In genomic region chr11:69758971-69759721, GRCm38 (mm10) we compare ENCODE assay signal across 8 mouse cellular contexts. TPM values are rescaled to one million over a fixed set of nuclear protein-coding genes. Genes with fewer than 3 reads are reported as not detected.
DNase-seq lines count a peak whose midpoint lies in the region; ATAC-seq lines count a peak whose summit lies in the region.

No protein-coding gene starts in this region.

- H3K27me3 ChIP-seq in intestine, embryonic 16.5 days (replicated peaks; ENCODE audit: control insufficient read depth, insufficient read depth, low read length): no peaks in the 10 kb centered on the region
- no peaks in the 10 kb centered on the region for H3K27me3 ChIP-seq in midbrain, embryonic 10.5 days (ENCODE audit: low read depth, poor library complexity, severe bottlenecking)

- peaks cover 31% of the 10 kb centered on the region for H3K4me1 ChIP-seq in intestine, embryonic 16.5 days (ENCODE audit: control insufficient read depth, insufficient read depth, low read length)
- H3K4me1 ChIP-seq in midbrain, embryonic 10.5 days: peaks cover 61% of the 10 kb centered on the region

- peak overlapping the region; percentile 58 for H3K4me3 ChIP-seq in intestine, embryonic 16.5 days (ENCODE audit: low read length)
- peak overlapping the region; percentile 74 for H3K4me3 ChIP-seq in midbrain, embryonic 10.5 days

- ATAC-seq in intestine, embryonic 16.5 days: peak; percentile 92

- under 1% methylated on average over 37 of the region's 37 CpGs for WGBS in intestine, embryonic 16.5 days
- under 1% methylated on average over 37 of the region's 37 CpGs for WGBS in midbrain, embryonic 10.5 days

- peak overlapping the region; percentile 74 for H3K4me2 ChIP-seq in intestine, embryonic 16.5 days (ENCODE audit: low read depth, low read length)

- peak overlapping the region; percentile 98 for H3K27ac ChIP-seq in intestine, embryonic 16.5 days (ENCODE audit: low read length)
- peak overlapping the region; percentile 97 for H3K27ac ChIP-seq in midbrain, embryonic 10.5 days (replicated peaks)

- peak overlapping the region; percentile 56 for H3K9ac ChIP-seq in intestine, embryonic 16.5 days (ENCODE audit: low read depth, low read length)

- peak; percentile 88 for DNase-seq in ovary, adult 18-20 months (ENCODE audit: low spot score)
- no peak for DNase-seq in ovary, postnatal 10 days (ENCODE audit: low spot score)
- DNase-seq in embryo, embryonic 9.5 days (ENCODE audit: extremely low spot score): peak; percentile 95
- peak; percentile 60 to 83 for DNase-seq in gastrocnemius, postnatal 4 days (ENCODE audit: low spot score in 2 of 2)
- DNase-seq in left cerebral cortex, postnatal 36 days (ENCODE audit: low spot score in 2 of 2): peak; percentile 85
- DNase-seq in midbrain, embryonic 10.5 days (ENCODE audit: low spot score): peak; percentile 94
- DNase-seq in spleen, postnatal 10 days (ENCODE audit: low spot score in 2 of 2): peak; percentile 85 to 87

- no peaks in the 10 kb centered on the region; the same call in 1 of the 2 replicates for H3K9me3 ChIP-seq in intestine, embryonic 16.5 days (ENCODE audit: control insufficient read depth, low read length)
- no peaks in the 10 kb centered on the region for H3K9me3 ChIP-seq in midbrain, embryonic 10.5 days (replicated peaks)

- intact Hi-C loops in left cerebral cortex, postnatal 36 days (cut with DNase I): loop anchor here (2.0 kb wide), 1 partner anchor 78 kb away; the partner anchor contains the start of gene Nlgn2

- H3K36me3 ChIP-seq in intestine, embryonic 16.5 days (ENCODE audit: control insufficient read depth, insufficient read depth, low read length): no peaks in the 10 kb centered on the region
- no peaks in the 10 kb centered on the region; the same call in 1 of the 2 replicates for H3K36me3 ChIP-seq in midbrain, embryonic 10.5 days

RNA-seq across cellular contexts. Expression of gene Polr2a, which starts 0.7 kb away (rescaled TPM):
- total RNA-seq in gastrocnemius, postnatal 4 days (2021): 10 to 100 TPM; 66.4 to 72.2 TPM
- polyA plus RNA-seq in intestine, embryonic 16.5 days (2015; fragmentation: Nextera tagmentation; extraction: Ambion mirVana): 14.8 and 16.8 TPM in 2 replicates
- total RNA-seq in left cerebral cortex, postnatal 36 days (2021): 10 to 100 TPM; 53.5 to 59.7 TPM
- 25.6 and 32.2 TPM in 2 replicates for polyA plus RNA-seq in midbrain, embryonic 10.5 days (2016; fragmentation: Nextera tagmentation; extraction: Ambion mirVana)

RNA-seq across cellular contexts. Expression of gene Slc35g3, which starts 2.6 kb away (rescaled TPM):
- total RNA-seq in gastrocnemius, postnatal 4 days (2021): under 1 TPM in 1 of 2 experiments, not detected in 1; 0.25 TPM
- 0.13 and 0.16 TPM in 2 replicates for polyA plus RNA-seq in intestine, embryonic 16.5 days (2015; fragmentation: Nextera tagmentation; extraction: Ambion mirVana)
- total RNA-seq in left cerebral cortex, postnatal 36 days (2021): not detected
- polyA plus RNA-seq in midbrain, embryonic 10.5 days (2016; fragmentation: Nextera tagmentation; extraction: Ambion mirVana): 0.09 TPM in 1 of 2 replicates, not detected in the other

RNA-seq across cellular contexts. Expression of gene Zbtb4, which starts 6.6 kb away (rescaled TPM):
- 10 to 100 TPM; 26.7 to 30.5 TPM for total RNA-seq in gastrocnemius, postnatal 4 days (2021)
- polyA plus RNA-seq in intestine, embryonic 16.5 days (2015; fragmentation: Nextera tagmentation; extraction: Ambion mirVana): 2.3 and 2.4 TPM in 2 replicates
- 100 to 1,000 TPM; 122 to 127 TPM for total RNA-seq in left cerebral cortex, postnatal 36 days (2021)
- 0.64 and 0.91 TPM in 2 replicates for polyA plus RNA-seq in midbrain, embryonic 10.5 days (2016; fragmentation: Nextera tagmentation; extraction: Ambion mirVana)

RNA-seq across cellular contexts. Expression of gene Chrnb1, which starts 36.6 kb away (rescaled TPM):
- total RNA-seq in gastrocnemius, postnatal 4 days (2021): 100 to 1,000 TPM in 1 of 2 experiments, 10 to 100 TPM in 1; 95.1 to 110 TPM
- 3.9 and 4.7 TPM in 2 replicates for polyA plus RNA-seq in intestine, embryonic 16.5 days (2015; fragmentation: Nextera tagmentation; extraction: Ambion mirVana)
- under 1 TPM; 0.66 to 0.81 TPM for total RNA-seq in left cerebral cortex, postnatal 36 days (2021)
- 1.1 TPM in 2 replicates for polyA plus RNA-seq in midbrain, embryonic 10.5 days (2016; fragmentation: Nextera tagmentation; extraction: Ambion mirVana)

RNA-seq across cellular contexts. Expression of gene Fgf11, which starts 42.5 kb away (rescaled TPM):
- total RNA-seq in gastrocnemius, postnatal 4 days (2021): 10 to 100 TPM; 10.1 to 13.8 TPM
- 1.3 and 1.4 TPM in 2 replicates for polyA plus RNA-seq in intestine, embryonic 16.5 days (2015; fragmentation: Nextera tagmentation; extraction: Ambion mirVana)
- 10 to 100 TPM; 14.1 to 18.7 TPM for total RNA-seq in left cerebral cortex, postnatal 36 days (2021)
- 1.0 and 1.4 TPM in 2 replicates for polyA plus RNA-seq in midbrain, embryonic 10.5 days (2016; fragmentation: Nextera tagmentation; extraction: Ambion mirVana)
